35 mouse cellular contexts compared by ENCODE assay signal in genomic region chr4:107166700-107167099, GRCm38 (mm10). TPM values are rescaled to one million over a fixed set of nuclear protein-coding genes. Genes with fewer than 3 reads are reported as not detected.
"Had no signal": no experiment of that assay in that cellular context is flagged by ENCODE, and none has a peak within 500 bp of the region (broad histone marks: within the 10 kb centered on the region; RNA-seq: fewer than 3 reads in every experiment).

No protein-coding gene starts in this region.

- H3K4me3 ChIP-seq: gastrocnemius, adult 2 months; heart, adult 2 months; heart, embryonic 13.5 days; heart, embryonic 15.5 days; hindbrain, embryonic 13.5 days; hindbrain, embryonic 15.5 days; kidney, embryonic 15.5 days; limb, embryonic 10.5 days; limb, embryonic 12.5 days; liver, embryonic 13.5 days had no signal

- H3K27ac ChIP-seq: gastrocnemius, adult 2 months; heart, adult 2 months; heart, embryonic 13.5 days; heart, embryonic 15.5 days; hindbrain, embryonic 13.5 days; hindbrain, embryonic 15.5 days; hindbrain, postnatal 0 days; kidney, embryonic 15.5 days; kidney, postnatal 0 days; limb, embryonic 10.5 days; limb, embryonic 12.5 days; liver, embryonic 13.5 days had no signal

- H3K27me3 ChIP-seq: heart, embryonic 13.5 days; heart, embryonic 15.5 days; hindbrain, embryonic 13.5 days; hindbrain, embryonic 15.5 days; kidney, embryonic 15.5 days; limb, embryonic 12.5 days; liver, embryonic 13.5 days had no signal

- ATAC-seq: hindbrain, postnatal 0 days; intestine, embryonic 16.5 days had no signal

- DNase-seq: gastrocnemius, adult 2 months; gastrocnemius, postnatal 10 days; gastrocnemius, postnatal 25 days; heart, adult 2 months; heart, postnatal 14 days; heart, postnatal 36 days; kidney, adult 11 months; kidney, adult 2 months; kidney, adult 9 months; kidney, postnatal 14 days; kidney, postnatal 36 days; layer of hippocampus, adult 9-11 months; layer of hippocampus, postnatal 36 days; liver; liver, embryonic 13.5 days had no signal

- H3K9ac ChIP-seq: heart, embryonic 13.5 days; heart, embryonic 15.5 days; hindbrain, embryonic 13.5 days; hindbrain, embryonic 15.5 days; kidney, embryonic 15.5 days; limb, embryonic 12.5 days; liver, embryonic 13.5 days had no signal

- H3K9me3 ChIP-seq: heart, embryonic 13.5 days; heart, embryonic 15.5 days; hindbrain, embryonic 13.5 days; hindbrain, embryonic 15.5 days; kidney, embryonic 15.5 days; limb, embryonic 10.5 days; limb, embryonic 12.5 days; liver, embryonic 13.5 days had no signal

- H3K4me1 ChIP-seq: heart, embryonic 13.5 days; heart, embryonic 15.5 days; limb, embryonic 12.5 days had no signal

RNA-seq across cellular contexts. Expression of gene Ldlrad1, which starts 42.3 kb away (rescaled TPM):
- total RNA-seq: gastrocnemius, adult 2 months; gastrocnemius, postnatal 10 days; gastrocnemius, postnatal 25 days; granulocyte monocyte progenitor cell, adult 5-6 weeks; heart, adult 2 months; heart, postnatal 36 days; hindbrain, postnatal 0 days; layer of hippocampus, adult 18-20 months; layer of hippocampus, postnatal 36 days; left cerebral cortex, adult 18-20 months; left cerebral cortex, postnatal 10 days; left cerebral cortex, postnatal 36 days had no signal
- polyA plus RNA-seq: heart, embryonic 11.5 days; heart, embryonic 13.5 days; heart, embryonic 15.5 days; heart, postnatal 0 days; hindbrain, embryonic 11.5 days; hindbrain, embryonic 13.5 days; hindbrain, embryonic 15.5 days; hindbrain, postnatal 0 days; intestine, embryonic 14.5 days; intestine, embryonic 16.5 days; kidney, adult 2 months; kidney, embryonic 15.5 days; kidney, postnatal 0 days; limb, embryonic 10.5 days; limb, embryonic 12.5 days; liver, embryonic 11.5 days; liver, embryonic 13.5 days had no signal
